17 mouse cellular contexts compared by ENCODE assay signal in genomic region chr14:27272072-27272834, GRCm38 (mm10).
DNase-seq lines count a peak whose midpoint lies in the region; ATAC-seq lines count a peak whose summit lies in the region.
"Had no signal": no experiment of that assay in that cellular context is flagged by ENCODE, and none has a peak within 500 bp of the region (broad histone marks: within the 10 kb centered on the region; RNA-seq: fewer than 3 reads in every experiment).

No protein-coding gene starts in this region.

- H3K9ac ChIP-seq in hindbrain, embryonic 15.5 days, result no peak overlapping the region
- H3K9ac ChIP-seq in midbrain, embryonic 16.5 days (ENCODE audit: low read depth, low read length), result no peak overlapping the region
- H3K9ac ChIP-seq: heart, embryonic 15.5 days; limb, embryonic 15.5 days; liver, postnatal 0 days; neural tube, embryonic 15.5 days had no signal

- H3K36me3 ChIP-seq in hindbrain, embryonic 15.5 days, result no peaks in the 10 kb centered on the region
- H3K36me3 ChIP-seq in midbrain, embryonic 16.5 days (ENCODE audit: control insufficient read depth, insufficient read depth, low read length), result no peaks in the 10 kb centered on the region
- H3K36me3 ChIP-seq: heart, embryonic 15.5 days; limb, embryonic 15.5 days; neural tube, embryonic 15.5 days had no signal

- H3K4me3 ChIP-seq in hindbrain, embryonic 15.5 days, result no peak overlapping the region
- H3K4me3 ChIP-seq in midbrain, embryonic 16.5 days (ENCODE audit: low read depth, low read length), result no peak overlapping the region
- H3K4me3 ChIP-seq: heart, embryonic 15.5 days; limb, embryonic 15.5 days; neural tube, embryonic 15.5 days had no signal

- H3K27ac ChIP-seq in hindbrain, embryonic 15.5 days (replicated peaks), result peak overlapping the region; percentile 39; the same call in 1 of the 2 replicates
- H3K27ac ChIP-seq in midbrain, embryonic 16.5 days (ENCODE audit: low read length), result peak overlapping the region; percentile 24; the same call in 1 of the 2 replicates
- H3K27ac ChIP-seq: heart, embryonic 15.5 days; limb, embryonic 15.5 days; neural tube, embryonic 15.5 days had no signal

- 27% methylated on average over 11 of the region's 11 CpGs for WGBS in hindbrain, embryonic 15.5 days
- WGBS in midbrain, embryonic 16.5 days, result 12% methylated on average over 11 of the region's 11 CpGs

- peak; percentile 18 for DNase-seq in embryo, embryonic 10.5 days (ENCODE audit: low spot score)
- DNase-seq in embryo, embryonic 10 days (ENCODE audit: low spot score), result no peak
- DNase-seq in ZHBTc4 (ENCODE audit: low read depth, low spot score), result peak; percentile 77
- DNase-seq in thymus, adult 18-20 months, result no peak
- DNase-seq in urinary bladder, postnatal 14 days (ENCODE audit: low spot score), result no peak
- DNase-seq: adrenal gland, postnatal 14 days; heart, adult 11 months; liver, postnatal 0 days; lung, postnatal 4 days; thymus, postnatal 4 days had no signal

- H3K27me3 ChIP-seq in hindbrain, embryonic 15.5 days, result no peaks in the 10 kb centered on the region
- H3K27me3 ChIP-seq in midbrain, embryonic 16.5 days (ENCODE audit: control insufficient read depth, insufficient read depth, low read depth, low read length), result no peaks in the 10 kb centered on the region
- H3K27me3 ChIP-seq: CH12.LX; heart, embryonic 15.5 days; limb, embryonic 15.5 days; neural tube, embryonic 15.5 days had no signal

- no peak for ATAC-seq in hindbrain, embryonic 15.5 days (ENCODE audit: low FRiP score, low read depth)
- peak; percentile 66; the same call in 1 of the 2 replicates for ATAC-seq in midbrain, embryonic 16.5 days
- ATAC-seq in erythroid progenitor cell, adult 5-6 weeks (replicated peaks; ENCODE audit: low FRiP score, poor library complexity, severe bottlenecking), result no peak
- ATAC-seq: liver, postnatal 0 days had no signal

- H3K4me1 ChIP-seq in hindbrain, embryonic 15.5 days (replicated peaks), result peaks cover 16% of the 10 kb centered on the region
- peaks cover 15% of the 10 kb centered on the region for H3K4me1 ChIP-seq in midbrain, embryonic 16.5 days (ENCODE audit: control insufficient read depth, insufficient read depth, low read length)
- H3K4me1 ChIP-seq: limb, embryonic 15.5 days had no signal

- H3K9me3 ChIP-seq in hindbrain, embryonic 15.5 days, result no peaks in the 10 kb centered on the region
- H3K9me3 ChIP-seq in midbrain, embryonic 16.5 days (replicated peaks; ENCODE audit: control insufficient read depth, low read length, poor library complexity, severe bottlenecking), result no peaks in the 10 kb centered on the region
- H3K9me3 ChIP-seq: heart, embryonic 15.5 days; limb, embryonic 15.5 days; neural tube, embryonic 15.5 days had no signal

- H3K4me2 ChIP-seq in hindbrain, embryonic 15.5 days, result no peak overlapping the region
- H3K4me2 ChIP-seq in midbrain, embryonic 16.5 days (ENCODE audit: low read length), result no peak overlapping the region
- H3K4me2 ChIP-seq: heart, embryonic 15.5 days; limb, embryonic 15.5 days; neural tube, embryonic 15.5 days had no signal

Comparison
In these comparisons a context has a peak if more than half of its experiments do, and no peak if none do; other contexts are left out.
1. DNase-seq: peak in embryo, embryonic 10.5 days (single experiment) and ZHBTc4 (single experiment); none in embryo, embryonic 10 days (single experiment), thymus, adult 18-20 months (0 of 2) and urinary bladder, postnatal 14 days (single experiment).